Mouse (Mus musculus) right cerebral cortex, postnatal 36 days (tissue): ENCODE results near the gene Opcml.

Experiments
- DNase-seq, 2 experiments: peaks; one replicate each; pipeline ENCODE4 v3.0.0; 2022; ENCODE audit warnings: low spot score in 2 of 2, mixed read lengths in 1 of 2

Gene Opcml

DNA sequence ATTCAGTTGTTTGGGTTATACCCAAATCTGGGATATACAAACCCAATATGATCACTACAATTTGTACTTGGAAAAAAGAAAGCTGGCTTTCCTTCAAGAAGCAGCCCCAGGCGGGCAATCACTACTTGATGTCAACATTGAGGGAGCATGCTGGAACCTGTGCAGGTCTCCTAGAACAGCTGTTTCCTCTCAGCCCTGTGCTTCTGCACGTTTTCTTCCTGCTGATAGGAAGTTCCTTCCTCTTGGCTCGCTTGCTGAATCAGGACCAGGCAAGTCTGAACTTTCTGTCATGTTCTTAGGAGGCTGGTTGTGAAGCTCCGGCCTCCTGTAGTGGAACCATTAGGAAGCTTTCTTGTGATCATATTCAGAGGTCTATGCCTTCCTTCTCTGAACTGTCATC is 746.1 kb downstream of the Opcml start:
- DNase-seq: no peak

- no peak for DNase-seq
Measured at GRCm38 (mm10) chr9:28548189-28548588, 757.6 kb downstream of the Opcml start.

GRCm38 (mm10) chr9:28552387-28553182 is 762.0 kb downstream of the Opcml start:
- no peak for DNase-seq

DNA sequence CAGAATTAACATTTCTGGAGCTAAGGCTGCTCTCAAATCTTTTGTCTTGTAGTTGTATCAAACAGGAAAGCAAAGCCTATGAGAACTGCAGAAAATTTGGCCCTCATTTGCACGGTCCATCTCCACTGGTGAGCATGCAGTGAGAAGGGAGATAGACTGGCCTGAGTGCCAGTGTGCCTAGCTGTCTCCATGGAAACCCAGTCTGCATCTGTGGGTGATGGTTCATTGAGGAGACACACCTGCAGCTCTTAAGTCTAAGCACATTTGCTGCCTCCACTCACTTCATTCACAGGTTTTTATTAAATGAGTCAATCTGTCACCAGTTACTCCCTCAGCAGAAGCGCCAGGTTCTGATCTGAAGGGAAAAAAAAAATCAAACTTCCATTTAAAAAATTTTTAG is 768.1 kb downstream of the Opcml start:
- DNase-seq: no peak

- no peak for DNase-seq
Measured at GRCm38 (mm10) chr9:28561761-28562160, 771.2 kb downstream of the Opcml start.

DNA sequence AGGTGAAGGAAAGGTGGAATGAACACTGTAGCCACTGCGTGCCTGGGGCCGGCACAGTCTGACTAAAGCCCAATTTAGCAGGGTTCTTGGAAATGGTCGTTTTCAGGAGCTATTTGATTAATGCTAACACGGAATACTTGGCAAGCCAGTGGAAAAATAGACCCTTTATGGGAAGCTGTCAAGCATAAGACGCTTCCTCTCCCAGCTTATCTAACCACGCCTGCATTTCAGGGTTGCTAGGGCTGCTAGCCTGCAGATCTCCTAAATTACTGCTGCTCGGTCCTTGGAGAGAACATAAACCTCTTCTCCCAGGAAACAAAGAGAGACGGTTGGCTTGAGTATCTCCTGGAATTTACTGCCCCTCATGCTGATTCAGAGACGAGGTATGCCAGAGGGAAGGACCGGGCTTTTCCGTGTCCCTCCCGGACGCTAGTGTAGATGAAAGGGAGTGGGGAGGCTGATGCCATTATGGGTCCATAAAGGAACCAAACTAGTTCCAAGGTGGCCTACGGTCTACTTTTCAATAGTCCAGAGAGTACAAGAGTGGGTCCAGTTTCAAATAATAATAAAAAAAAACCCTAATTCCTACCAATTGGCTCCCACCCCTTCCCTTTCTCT is 772.6 kb downstream of the Opcml start:
- DNase-seq: no peak

DNA sequence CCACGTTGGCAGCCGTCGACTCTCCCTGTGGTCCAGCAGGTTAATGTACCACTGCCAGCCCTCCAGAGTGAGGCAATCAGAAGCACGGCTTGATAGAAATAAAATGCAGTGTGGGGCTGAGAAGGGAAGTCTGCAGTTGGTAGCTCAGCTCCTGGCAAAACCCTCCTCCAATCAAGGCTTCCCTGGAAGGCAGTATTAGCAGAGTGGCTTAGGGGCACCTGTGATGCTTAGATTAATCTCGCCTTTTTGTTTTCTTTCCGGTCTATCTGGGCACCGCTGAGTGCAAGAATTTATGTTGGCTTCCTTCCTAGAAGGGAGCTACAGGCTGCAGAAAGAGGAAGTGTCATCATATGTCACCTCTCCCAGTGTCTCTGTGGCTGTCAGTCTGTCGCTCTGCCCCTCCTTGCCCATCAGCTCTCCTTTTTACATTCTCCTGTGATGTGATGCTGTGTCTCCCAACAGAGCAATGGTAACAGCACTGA is 778.5 kb downstream of the Opcml start:
- no peak for DNase-seq

DNA sequence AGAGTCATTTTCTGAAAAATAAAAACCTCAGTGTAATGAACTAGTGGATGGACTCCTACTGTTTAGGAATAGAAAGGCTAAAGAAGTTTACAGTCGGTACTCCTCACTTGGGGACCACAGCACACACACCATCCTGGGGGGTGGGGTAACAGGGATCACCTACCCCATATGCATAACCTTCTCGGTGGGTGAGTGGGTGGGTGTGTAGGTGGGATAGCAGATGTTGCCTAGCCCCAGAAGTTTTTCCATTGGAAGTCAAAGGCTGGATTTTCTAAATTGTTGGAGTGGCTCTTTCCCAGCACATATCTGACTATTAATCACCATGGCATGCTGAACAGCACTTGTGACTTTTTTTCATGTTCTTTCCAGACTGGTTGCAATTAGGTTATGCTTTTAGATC is 779.2 kb downstream of the Opcml start:
- no peak for DNase-seq

DNA sequence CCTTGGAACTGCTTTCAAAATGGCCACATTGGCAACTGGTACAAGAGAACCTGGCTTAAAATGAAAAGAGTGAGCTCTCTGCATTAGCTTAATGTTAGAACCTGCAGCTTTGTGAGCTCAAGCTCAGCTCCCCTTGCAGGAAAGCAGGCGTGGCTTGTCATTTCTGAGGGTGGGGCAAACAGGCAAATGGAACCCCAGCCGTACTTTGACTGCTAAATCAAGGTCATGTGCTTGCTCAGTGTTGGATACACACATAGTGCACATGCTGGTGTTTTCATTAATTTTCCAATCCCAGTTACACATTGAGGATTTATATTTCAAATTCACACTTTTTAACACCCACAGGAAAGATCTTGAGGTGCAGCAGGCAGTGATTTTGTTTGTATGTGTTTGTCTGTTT is 781.1 kb downstream of the Opcml start:
- DNase-seq: no peak

DNA sequence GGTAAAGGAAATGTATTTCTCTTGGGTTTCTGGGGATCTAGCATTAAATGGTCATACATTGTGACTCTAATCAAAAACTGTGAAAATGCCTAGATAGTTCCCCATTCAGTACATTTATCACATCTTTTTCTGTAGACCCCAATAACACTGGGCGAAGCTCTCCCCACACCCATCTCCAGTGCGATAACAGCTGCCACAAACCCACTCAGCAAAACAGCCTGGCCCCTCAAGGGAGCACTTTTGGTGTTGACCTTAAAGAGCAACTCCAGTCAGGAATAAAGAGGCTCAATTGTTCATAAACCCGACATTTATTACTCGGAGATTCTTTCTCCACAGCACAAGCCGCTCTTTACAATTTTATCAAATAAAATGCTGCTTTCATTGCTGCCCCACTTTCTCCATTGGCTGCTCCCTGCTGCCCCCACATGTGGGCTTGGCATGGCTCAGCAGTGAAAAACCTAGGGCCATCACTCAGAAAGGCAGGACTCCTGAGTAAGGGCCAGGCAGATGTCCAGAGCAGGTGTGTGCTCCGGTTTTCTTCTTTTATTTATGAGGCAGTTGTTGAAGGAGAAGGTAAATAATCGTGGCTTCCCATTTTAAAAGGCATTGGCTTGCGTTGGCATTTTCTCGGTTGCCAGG is 781.7 kb downstream of the Opcml start:
- DNase-seq: no peak

DNA sequence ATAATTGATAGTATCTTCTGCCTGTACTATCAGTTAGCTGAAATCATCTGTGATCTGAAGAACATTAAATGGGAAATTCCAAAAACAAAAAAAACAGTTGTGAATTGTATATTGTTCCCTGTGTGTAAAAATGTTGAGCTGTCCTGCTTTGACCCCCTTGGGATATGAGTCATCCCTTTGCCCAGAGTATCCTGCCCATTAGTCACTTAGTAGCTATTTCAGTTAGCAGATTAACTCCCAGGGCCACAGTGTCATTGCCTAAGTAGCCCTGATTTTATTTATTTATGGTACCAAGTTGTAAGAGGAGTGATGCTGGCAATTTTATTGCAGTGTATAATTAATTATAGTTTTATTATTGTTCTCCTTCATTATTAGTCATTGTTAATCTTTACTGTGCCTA is 788.2 kb downstream of the Opcml start:
- DNase-seq: no peak

DNA sequence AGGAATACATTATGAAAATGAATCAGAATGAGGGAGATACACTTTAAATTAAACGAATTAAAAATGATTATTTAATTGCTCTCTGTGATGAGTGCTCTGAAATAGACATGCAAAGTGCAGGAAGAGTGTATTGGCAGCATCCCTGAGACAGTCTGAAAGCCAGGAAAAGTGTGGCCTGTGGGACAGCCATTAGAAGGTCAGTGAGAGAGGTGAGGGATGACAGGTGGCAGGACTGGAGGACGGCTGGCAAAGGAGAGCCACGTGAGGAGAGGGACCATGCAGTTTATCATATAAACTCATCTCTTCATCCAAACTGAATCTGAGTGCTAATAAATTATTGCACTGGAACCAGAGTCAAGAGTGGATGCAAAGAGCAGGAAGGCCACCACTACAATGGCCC is 796.7 kb downstream of the Opcml start:
- DNase-seq: no peak

DNA sequence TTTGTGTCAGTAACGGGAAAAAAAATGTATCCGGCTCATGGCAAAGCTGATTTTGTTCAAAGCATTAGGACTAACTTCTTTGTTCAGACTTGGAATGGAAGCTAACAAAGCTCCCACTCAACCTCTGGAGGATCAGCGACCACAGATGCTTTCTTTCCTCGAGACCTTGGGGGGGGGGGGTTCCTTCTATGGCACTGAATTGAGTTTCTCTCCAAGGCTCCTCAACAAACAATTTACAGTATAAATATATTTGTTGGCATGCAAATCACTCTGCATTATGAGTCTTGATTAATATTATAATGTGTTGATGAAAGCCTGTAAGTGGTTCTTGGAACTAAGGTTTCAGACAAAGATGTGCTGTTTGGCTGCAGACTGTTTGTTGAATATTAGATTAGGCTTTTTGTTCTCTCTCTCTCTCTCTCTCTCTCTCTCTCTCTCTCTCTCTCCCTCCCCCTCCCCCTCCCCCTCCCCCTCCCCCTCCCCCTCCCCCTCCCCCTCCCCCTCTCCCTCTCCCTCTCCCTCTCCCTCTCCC is 797.3 kb downstream of the Opcml start:
- DNase-seq: no peak

DNA sequence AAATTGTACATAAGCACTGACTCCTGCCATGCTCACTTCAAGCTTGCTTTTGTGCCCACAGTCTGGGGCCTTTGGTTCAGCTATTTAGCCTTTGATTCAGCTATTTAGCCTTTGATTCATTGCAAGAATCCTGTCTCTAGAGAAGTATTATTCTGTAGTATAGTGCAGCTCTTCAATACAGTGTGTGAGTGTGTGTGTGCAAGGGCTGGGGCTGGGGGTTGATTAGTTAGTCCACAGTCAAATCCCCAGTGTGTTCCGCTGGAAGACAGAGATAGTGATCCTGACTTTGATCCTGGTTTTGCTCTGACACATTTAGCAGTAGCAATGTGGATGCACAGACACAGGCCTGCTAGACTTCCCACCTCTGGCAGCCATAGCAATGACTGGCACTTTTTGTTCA is 797.9 kb downstream of the Opcml start:
- DNase-seq: no peak

DNA sequence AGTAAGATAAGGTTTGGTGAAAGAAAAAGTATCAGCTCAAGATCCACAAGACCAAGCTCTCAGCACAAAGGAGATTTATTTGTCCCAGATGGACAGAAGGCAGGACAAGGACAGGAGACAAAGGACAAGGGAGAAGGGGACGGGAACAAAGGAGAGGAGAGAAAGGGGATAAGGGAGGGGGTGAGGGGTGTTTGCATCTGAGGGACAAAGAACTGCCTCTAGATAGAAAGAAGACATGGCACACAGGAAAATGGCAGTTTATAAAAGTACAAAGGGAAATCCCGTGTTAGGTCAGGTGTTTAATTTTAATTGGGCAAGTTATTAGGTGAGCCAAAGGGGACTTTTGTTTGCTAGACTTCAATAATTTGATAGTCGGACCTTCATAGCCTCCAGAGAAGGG is 801.6 kb downstream of the Opcml start:
- DNase-seq: no peak

GRCm38 (mm10) chr9:28595062-28595461 is 804.5 kb downstream of the Opcml start:
- DNase-seq: no peak

DNA sequence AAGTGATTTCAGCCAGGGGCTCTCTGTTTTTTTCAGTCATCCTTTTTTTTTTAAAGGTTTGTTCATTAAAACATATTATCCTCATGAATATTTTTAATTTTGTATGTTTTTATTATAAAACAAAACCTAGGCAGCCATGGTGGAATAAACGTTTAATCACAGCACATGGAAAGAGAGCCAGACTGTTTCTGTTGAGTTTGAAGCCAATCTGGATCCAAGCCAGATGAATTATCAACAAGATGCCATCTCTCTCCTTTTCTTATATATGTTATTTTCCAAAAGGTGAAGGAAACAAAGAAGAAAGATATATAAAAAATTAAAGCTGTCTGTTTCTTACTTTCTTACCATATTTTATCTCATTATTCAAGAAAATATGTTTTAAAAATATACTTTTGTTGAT is 815.0 kb downstream of the Opcml start:
- DNase-seq: no peak

DNA sequence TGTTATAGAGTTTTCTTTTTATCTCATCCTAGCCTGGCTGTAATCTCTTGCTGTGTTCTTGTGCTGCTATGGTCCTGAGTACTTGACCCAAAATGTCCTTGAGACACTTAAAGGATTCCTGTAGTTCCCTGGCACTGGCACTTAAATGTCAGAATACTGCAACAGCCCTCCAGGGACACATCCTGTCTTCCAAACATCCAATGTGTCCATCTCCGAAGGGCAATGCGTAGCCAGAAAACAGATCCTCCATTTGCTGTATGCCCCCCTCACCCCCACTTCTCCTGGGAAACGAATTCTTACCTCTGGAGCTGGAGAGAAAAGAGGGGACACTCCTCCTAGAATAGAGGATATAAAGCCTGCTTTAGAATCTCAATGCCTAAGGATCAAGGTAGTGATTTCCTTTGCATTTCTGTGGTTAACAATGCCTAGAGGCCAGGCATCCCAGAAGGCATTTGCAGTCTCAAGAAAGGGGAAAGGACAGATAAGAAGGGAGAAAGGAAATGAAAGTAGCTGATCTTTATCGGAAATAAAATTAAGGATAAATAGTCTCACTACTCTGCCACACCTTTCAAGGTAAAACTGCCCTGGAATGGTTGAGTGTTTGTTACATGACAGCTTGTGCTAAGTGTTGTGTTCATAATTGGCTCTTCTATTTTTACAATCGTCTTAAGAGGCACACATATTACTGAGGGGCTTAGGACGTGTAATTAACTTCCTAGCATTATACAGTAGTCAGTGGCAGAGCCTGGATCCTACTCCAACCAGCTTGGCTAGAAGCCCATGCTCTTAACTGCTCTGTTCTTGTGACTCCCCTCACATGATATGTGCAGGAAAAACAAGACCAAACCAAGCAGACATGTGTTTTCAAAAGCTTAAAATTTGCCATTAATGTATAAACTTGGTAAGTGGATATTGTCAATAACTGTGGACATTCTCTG is 823.4 kb downstream of the Opcml start:
- DNase-seq: no peak

DNA sequence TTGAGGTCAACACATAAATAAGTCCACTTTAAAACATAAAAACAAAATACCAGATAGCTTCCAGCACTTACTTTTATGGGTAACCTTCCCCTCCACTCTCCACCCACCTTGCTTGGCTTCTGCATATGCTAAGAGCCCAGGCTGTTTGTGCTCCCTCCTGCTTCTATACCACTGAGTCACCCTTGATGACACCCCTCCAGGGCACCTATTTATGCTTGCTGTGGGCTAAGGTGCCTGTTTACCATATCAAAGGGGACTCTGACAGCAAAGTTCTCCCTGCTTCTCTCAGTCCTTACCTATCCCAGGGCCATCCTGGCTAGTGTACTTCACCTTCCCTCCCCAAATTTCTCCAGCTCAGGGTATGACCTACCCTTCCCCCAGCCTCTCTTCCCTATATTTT is 824.9 kb downstream of the Opcml start:
- no peak for DNase-seq

- DNase-seq: no peak
Measured at GRCm38 (mm10) chr9:28617666-28618065, 827.1 kb downstream of the Opcml start.

GRCm38 (mm10) chr9:28618186-28618892 is 827.8 kb downstream of the Opcml start:
- DNase-seq: peak in 1 of 2 experiments; percentile 23
